Mouse (Mus musculus) liver, embryonic 12.5 days (tissue): ENCODE results near the gene Ube2cbp. TPM values are rescaled to one million over a fixed set of nuclear protein-coding genes. Genes with fewer than 3 reads are reported as not detected.

Source experiments
- ATAC-seq: fragments of 200-750 bp; cut with Nextera tagmentation; 2 replicates; pipeline ENCODE4 v1.8.0; 2017; ENCODE audit warnings: moderate number of reproducible peaks, mild to moderate bottlenecking, moderate library complexity
- H3K27ac ChIP-seq: fragments of 300-500 bp; sonication (generic); 2 replicates; pipeline ENCODE4 v1.5.1; 2016; ENCODE audit warnings: mild to moderate bottlenecking
- H3K27me3 ChIP-seq: fragments of 300-500 bp; sonication (generic); replicated peaks from 2 replicates; pipeline ENCODE4 v1.6.1; 2016; ENCODE audit warnings: mild to moderate bottlenecking, moderate library complexity
- H3K36me3 ChIP-seq: fragments of 300-500 bp; sonication (generic); 2 replicates; pipeline ENCODE4 v1.6.1; 2016; ENCODE audit warnings: mild to moderate bottlenecking, moderate library complexity
- H3K4me1 ChIP-seq: fragments of 300-500 bp; sonication (generic); 2 replicates; pipeline ENCODE4 v1.6.1; 2016
- H3K4me2 ChIP-seq: fragments of 300-500 bp; sonication (generic); 2 replicates; pipeline ENCODE4 v1.6.1; 2016; ENCODE audit warnings: mild to moderate bottlenecking, moderate library complexity
- H3K4me3 ChIP-seq: fragments of 300-500 bp; sonication (generic); 2 replicates; pipeline ENCODE4 v1.5.1; 2016; ENCODE audit warnings: mild to moderate bottlenecking, moderate library complexity
- H3K9ac ChIP-seq: fragments of 300-500 bp; sonication (generic); 2 replicates; pipeline ENCODE4 v1.6.1; 2016; ENCODE audit warnings: mild to moderate bottlenecking, moderate library complexity
- H3K9me3 ChIP-seq: fragments of 300-500 bp; sonication (generic); replicated peaks from 2 replicates; pipeline ENCODE4 v1.6.1; 2016; ENCODE audit warnings: mild to moderate bottlenecking, moderate library complexity
- WGBS: fragments of 180-500 bp; shearing (Covaris S2); methylation state at CpG from one replicate; pipeline ENCODE4 v1.1.7; 2016; ENCODE audit not compliant: insufficient replicate concordance; 5-methylcytosine and 5-hydroxymethylcytosine counted together
- polyA plus RNA-seq: library from polyadenylated mRNA; unstranded; fragments of >200 nt; fragmentation: Nextera tagmentation; extraction: Ambion mirVana; gene quantifications from 2 replicates; pipeline ENCODE4 v1.2.1, GENCODE M21; 2016

Gene Ube2cbp
- polyA plus RNA-seq, 1 experiment from 2014 or later = 4.1 TPM

DNA sequence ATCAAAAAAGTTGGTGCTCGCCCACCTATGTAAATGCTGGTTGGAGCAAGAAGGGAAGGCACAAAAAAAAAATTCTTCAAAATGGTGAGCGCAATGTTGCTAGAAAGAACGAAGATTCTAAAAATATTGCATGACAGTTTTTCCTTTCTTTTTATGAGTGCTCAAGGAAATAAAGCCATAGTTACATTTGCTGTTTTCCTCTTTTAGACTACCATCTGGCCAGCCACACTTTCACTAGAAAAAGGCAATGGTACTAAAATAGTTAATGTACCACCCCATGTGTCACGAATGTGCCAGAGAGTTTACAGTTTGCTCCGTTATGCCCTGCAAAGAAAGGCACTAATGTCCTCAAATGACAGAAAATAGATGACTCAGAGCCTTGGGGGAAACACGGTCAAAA lies 45.4 kb downstream of the Ube2cbp start:
- no peak for ATAC-seq

DNA sequence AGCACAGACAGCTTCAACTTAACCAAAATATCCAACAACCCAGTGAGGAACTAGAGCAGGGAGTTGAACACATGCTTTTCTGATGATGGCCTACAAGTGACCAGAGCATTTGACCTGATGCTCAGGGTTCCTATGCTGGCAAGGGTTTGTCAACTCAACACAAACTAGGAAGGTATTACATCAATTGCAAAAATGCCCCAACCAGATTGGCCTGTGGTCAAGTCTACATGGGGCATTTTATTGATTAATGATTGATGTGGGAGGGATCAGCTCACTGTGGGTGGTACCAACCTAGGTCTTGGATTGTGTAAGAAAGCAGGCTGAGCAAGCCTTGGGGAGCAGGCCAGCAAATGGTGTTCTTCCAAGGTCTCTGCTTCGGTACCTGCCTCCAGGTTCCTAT lies 46.8 kb downstream of the Ube2cbp start:
- Histone ChIP-seq H3K9me3 (no peaks in the 10 kb centered on the region), H3K4me2 (no peak overlapping the region), H3K27ac (no peak overlapping the region), H3K27me3 (no peaks in the 10 kb centered on the region), H3K9ac (no peak overlapping the region), H3K36me3 (no peaks in the 10 kb centered on the region), H3K4me1 (no peaks in the 10 kb centered on the region), H3K4me3 (no peak overlapping the region)
- no peak for ATAC-seq
- 78% methylated on average over 1 of the region's 1 CpGs for WGBS

More for the DNA sequence above, 45.4 kb downstream of the Ube2cbp start:
- H3K4me3 ChIP-seq = no peak overlapping the region
- H3K9me3 ChIP-seq = no peaks in the 10 kb centered on the region
- H3K27me3 ChIP-seq = no peaks in the 10 kb centered on the region
- WGBS = 76% methylated on average over 6 of the region's 6 CpGs
- H3K9ac ChIP-seq = no peak overlapping the region
- no peak overlapping the region for H3K4me2 ChIP-seq
- H3K36me3 ChIP-seq = no peaks in the 10 kb centered on the region
- no peak overlapping the region for H3K27ac ChIP-seq
- H3K4me1 ChIP-seq = no peaks in the 10 kb centered on the region

- Histone ChIP-seq H3K27ac (no peak overlapping the region), H3K9me3 (no peaks in the 10 kb centered on the region), H3K4me1 (peaks cover 14% of the 10 kb centered on the region), H3K36me3 (no peaks in the 10 kb centered on the region), H3K4me2 (no peak overlapping the region), H3K9ac (no peak overlapping the region), H3K27me3 (no peaks in the 10 kb centered on the region), H3K4me3 (no peak overlapping the region)
- whole genome bisulfite sequencing = 63% methylated on average over 6 of the region's 6 CpGs
- ATAC-seq = no peak
Observed at GRCm38 (mm10) chr9:86395785-86396184, 69.0 kb downstream of the Ube2cbp start.

DNA sequence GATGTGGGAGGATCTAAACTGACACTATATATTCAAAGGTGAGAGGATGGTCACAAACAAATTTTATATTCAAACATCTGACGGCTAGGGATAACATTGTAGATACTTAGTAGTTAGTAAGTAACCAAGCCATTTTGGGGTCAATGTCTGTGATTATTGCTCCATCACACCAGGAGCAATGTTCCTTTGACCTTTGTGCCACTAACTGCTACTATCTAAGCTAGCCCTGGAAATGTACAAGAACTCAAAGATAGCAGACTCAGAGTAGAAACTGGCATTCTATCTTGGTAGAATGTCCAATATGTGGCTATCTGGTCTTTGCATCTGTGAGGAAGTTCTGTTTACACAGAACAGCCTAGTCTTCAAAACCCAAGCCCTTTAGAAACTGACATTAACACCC lies 69.7 kb downstream of the Ube2cbp start:
- Histone ChIP-seq H3K9ac (no peak overlapping the region), H3K27ac (no peak overlapping the region), H3K4me3 (no peak overlapping the region), H3K9me3 (no peaks in the 10 kb centered on the region), H3K4me2 (no peak overlapping the region), H3K27me3 (no peaks in the 10 kb centered on the region), H3K36me3 (no peaks in the 10 kb centered on the region), H3K4me1 (peaks cover 14% of the 10 kb centered on the region)
- WGBS = 67% methylated on average over 1 of the region's 1 CpGs
- ATAC-seq = no peak

- Histone ChIP-seq H3K4me3 (no peak overlapping the region), H3K36me3 (no peaks in the 10 kb centered on the region), H3K27ac (no peak overlapping the region), H3K27me3 (no peaks in the 10 kb centered on the region), H3K9me3 (no peaks in the 10 kb centered on the region), H3K9ac (no peak overlapping the region), H3K4me2 (no peak overlapping the region), H3K4me1 (peaks cover 14% of the 10 kb centered on the region)
- ATAC-seq = no peak
- WGBS = 40% methylated on average over 8 of the region's 8 CpGs
Observed at GRCm38 (mm10) chr9:86393586-86394272, 71.0 kb downstream of the Ube2cbp start.

DNA sequence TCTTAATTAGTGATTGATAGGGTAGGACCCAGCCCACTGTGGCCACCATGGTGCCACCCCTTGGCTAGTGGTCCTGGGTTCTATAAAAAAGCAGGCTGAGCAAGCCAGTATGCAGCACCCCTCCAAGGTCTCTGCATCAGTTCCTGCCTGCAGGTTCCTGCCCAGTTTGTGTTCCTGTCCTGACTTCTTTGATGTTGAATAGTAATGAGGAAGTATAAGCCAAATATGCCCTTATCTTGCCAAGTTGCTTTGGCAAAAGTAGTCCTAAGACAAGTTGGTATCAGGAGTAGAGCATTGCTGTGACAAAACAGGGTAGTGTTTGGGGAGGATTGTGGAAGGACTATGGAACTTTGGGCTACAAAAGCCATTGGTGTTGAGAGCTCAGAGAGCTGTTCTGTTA lies 73.3 kb downstream of the Ube2cbp start:
- H3K9ac ChIP-seq = no peak overlapping the region
- H3K9me3 ChIP-seq = no peaks in the 10 kb centered on the region
- H3K27me3 ChIP-seq = no peaks in the 10 kb centered on the region
- no peaks in the 10 kb centered on the region for H3K36me3 ChIP-seq
- H3K4me3 ChIP-seq = no peak overlapping the region
- H3K27ac ChIP-seq = no peak overlapping the region
- ATAC-seq = no peak
- no peak overlapping the region for H3K4me2 ChIP-seq
- H3K4me1 ChIP-seq = peaks cover 22% of the 10 kb centered on the region

DNA sequence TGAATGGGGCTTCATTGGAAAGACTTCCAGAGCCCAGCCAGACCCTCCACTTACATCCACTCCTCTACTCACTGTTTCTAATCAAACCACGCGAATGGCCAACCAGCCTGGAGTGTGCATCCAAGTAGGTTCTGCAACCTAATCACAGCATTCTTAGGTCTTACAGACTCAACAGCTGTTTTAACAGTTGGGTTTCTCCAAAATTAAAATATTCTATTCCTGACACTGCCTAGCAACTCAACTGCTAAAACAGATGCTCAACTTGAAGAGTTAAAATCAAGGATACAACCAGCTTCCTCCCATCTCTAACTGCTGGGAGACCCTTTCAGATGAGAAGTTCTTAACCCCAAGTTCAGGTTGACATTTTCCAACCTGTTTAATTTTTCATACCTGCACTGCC lies 74.0 kb downstream of the Ube2cbp start:
- Histone ChIP-seq H3K27me3 (no peaks in the 10 kb centered on the region), H3K9ac (no peak overlapping the region), H3K36me3 (no peaks in the 10 kb centered on the region), H3K27ac (no peak overlapping the region), H3K4me1 (peaks cover 22% of the 10 kb centered on the region), H3K4me2 (no peak overlapping the region), H3K9me3 (no peaks in the 10 kb centered on the region), H3K4me3 (no peak overlapping the region)
- no peak for ATAC-seq
- 79% methylated on average over 2 of the region's 2 CpGs for WGBS

GRCm38 (mm10) chr9:86388538-86388937 lies 76.2 kb downstream of the Ube2cbp start:
- peaks cover 15% of the 10 kb centered on the region for H3K4me1 ChIP-seq
- H3K4me2 ChIP-seq = no peak overlapping the region
- H3K4me3 ChIP-seq = no peak overlapping the region
- H3K27me3 ChIP-seq = no peaks in the 10 kb centered on the region
- H3K27ac ChIP-seq = no peak overlapping the region
- no peak for ATAC-seq
- no peak overlapping the region for H3K9ac ChIP-seq
- WGBS = 55% methylated on average over 4 of the region's 4 CpGs
- no peaks in the 10 kb centered on the region for H3K36me3 ChIP-seq
- H3K9me3 ChIP-seq = no peaks in the 10 kb centered on the region

DNA sequence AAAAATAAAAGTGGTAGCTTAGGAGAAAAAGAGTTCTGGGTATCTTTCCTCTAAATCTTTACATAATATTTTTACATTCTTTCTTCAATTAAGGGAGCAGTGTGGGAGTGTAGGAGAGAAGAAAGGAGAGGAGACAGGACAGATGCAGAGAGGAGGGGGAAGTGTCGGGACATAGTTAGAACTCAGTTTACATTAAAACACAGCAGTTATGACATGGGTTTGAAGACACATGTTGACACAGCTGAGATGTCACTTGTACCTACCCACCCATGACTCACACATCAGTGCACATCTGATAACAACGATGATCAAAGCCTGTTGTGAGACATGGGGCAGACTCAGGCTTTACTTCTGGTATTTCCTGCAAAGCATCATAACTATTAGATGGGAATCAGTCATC lies 87.8 kb downstream of the Ube2cbp start:
- Histone ChIP-seq H3K9me3 (no peaks in the 10 kb centered on the region), H3K9ac (no peak overlapping the region), H3K27ac (no peak overlapping the region), H3K4me1 (no peaks in the 10 kb centered on the region), H3K36me3 (no peaks in the 10 kb centered on the region), H3K4me3 (no peak overlapping the region), H3K27me3 (no peaks in the 10 kb centered on the region), H3K4me2 (no peak overlapping the region)
- ATAC-seq = no peak
- WGBS = 51% methylated on average over 2 of the region's 2 CpGs

GRCm38 (mm10) chr9:86372783-86373567 lies 91.8 kb downstream of the Ube2cbp start:
- Histone ChIP-seq H3K4me2 (no peak overlapping the region), H3K27ac (no peak overlapping the region), H3K36me3 (no peaks in the 10 kb centered on the region), H3K9ac (no peak overlapping the region), H3K4me1 (no peaks in the 10 kb centered on the region), H3K9me3 (no peaks in the 10 kb centered on the region), H3K4me3 (no peak overlapping the region), H3K27me3 (no peaks in the 10 kb centered on the region)
- WGBS = 54% methylated on average over 12 of the region's 12 CpGs
- ATAC-seq = no peak

DNA sequence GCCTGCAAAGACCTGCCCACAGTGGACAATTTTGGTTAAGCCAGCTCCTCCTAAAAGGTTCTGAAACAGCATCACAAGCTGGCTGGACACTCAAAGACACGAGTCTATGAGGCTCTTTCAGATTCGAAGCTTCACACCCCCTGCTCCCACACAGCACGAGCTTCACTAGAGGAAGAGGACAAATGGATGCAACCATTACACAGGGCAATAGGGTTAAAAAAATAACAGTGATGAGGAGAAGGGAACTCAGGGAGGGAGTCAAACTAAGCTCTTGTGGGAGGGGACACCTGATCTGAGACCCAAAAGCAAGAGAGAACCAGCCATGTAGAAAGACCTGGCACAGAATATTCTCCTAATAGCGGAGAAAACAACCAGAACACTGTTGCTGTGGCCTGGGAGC lies 95.5 kb downstream of the Ube2cbp start:
- no peaks in the 10 kb centered on the region for H3K27me3 ChIP-seq
- H3K27ac ChIP-seq = no peak overlapping the region
- no peaks in the 10 kb centered on the region for H3K9me3 ChIP-seq
- no peaks in the 10 kb centered on the region for H3K4me1 ChIP-seq
- H3K36me3 ChIP-seq = no peaks in the 10 kb centered on the region
- no peak overlapping the region for H3K4me2 ChIP-seq
- H3K9ac ChIP-seq = no peak overlapping the region
- WGBS = 70% methylated on average over 4 of the region's 4 CpGs
- no peak overlapping the region for H3K4me3 ChIP-seq
- no peak for ATAC-seq

DNA sequence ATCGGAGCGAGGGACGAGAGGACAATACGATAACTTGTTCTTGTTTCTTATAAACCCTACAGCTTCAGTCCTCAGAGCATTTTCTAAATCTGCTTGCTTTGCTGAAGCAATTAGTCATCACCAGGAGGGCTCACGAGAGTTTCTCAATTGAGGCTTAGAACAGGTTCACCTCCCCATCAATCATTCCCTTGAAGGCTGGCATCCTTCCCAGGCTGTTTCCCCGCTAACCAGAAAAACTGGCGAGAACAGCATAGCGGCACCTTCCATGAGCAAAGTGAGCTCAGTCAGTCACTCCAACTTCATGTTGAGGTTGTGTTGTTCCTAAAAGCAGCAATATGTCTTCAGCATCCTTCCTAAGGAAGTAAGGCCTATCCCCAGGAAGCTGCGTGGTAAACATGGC lies 104.2 kb downstream of the Ube2cbp start:
- no peak overlapping the region for H3K9ac ChIP-seq
- H3K4me2 ChIP-seq = no peak overlapping the region
- WGBS = 70% methylated on average over 9 of the region's 9 CpGs
- H3K36me3 ChIP-seq = no peaks in the 10 kb centered on the region
- H3K27me3 ChIP-seq = no peaks in the 10 kb centered on the region
- H3K4me1 ChIP-seq = no peaks in the 10 kb centered on the region
- H3K4me3 ChIP-seq = no peak overlapping the region
- no peak overlapping the region for H3K27ac ChIP-seq
- ATAC-seq = no peak
- no peaks in the 10 kb centered on the region for H3K9me3 ChIP-seq
